Mouse (Mus musculus): ENCODE data around the gene Nfe2l1.

Nfe2l1 gene

DNA sequence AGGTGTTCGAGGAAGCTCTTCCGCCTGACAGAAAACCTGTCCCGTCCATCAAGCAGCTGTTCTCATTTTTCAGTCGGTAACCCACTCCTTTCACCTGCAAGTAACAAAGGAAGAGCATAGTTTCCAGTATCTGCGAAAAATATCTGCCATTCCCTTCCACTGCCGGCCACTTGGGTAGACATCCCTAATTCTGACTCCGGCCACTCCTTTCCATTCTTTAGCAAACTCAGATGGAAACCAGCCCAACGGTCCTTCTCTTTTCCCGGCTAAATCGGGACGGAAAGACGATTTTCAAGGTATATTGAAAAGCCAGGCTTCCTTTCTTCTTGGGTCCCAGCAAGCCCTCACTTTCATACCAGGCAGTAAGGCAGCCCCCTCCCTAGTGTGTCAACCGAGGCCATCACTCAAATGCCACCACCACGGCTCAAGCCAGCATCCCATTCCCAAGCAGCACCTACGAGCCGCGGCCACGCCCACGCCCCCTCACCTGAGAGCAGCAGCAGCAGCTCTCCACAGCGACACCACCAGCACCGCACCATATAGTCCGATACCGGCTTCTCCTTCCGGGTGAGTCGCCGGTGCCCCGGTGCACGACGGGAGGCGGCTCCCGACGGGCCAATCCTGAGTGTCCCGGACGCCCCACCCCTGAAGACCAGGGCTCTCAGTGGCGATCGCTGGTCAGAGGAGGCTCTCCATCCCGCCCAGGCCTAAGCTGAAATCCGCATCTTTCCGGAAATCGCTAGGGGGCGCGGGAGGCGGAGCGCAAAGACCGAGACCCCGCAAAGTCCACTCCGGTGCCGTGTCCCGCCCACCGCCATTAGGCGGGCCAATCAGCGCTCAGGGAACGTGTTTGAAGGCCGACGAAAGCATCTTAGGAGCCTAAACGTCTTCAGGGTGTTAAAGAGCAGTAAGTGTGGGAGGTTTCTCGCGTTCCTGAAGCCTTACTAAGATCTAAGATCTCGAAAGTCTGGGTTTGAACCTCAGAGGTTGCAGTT, 52.5 kb downstream of the Nfe2l1 start, which contains the start of gene Snx11:
TSS of gene Snx11 (minus strand) at position 592 of the 995 bp plus-strand sequence.
- DNase-seq = peak; percentile 99

GRCm38 (mm10) chr11:96776068-96776467, 53.7 kb downstream of the Nfe2l1 start:
- DNase-seq = no peak

DNA sequence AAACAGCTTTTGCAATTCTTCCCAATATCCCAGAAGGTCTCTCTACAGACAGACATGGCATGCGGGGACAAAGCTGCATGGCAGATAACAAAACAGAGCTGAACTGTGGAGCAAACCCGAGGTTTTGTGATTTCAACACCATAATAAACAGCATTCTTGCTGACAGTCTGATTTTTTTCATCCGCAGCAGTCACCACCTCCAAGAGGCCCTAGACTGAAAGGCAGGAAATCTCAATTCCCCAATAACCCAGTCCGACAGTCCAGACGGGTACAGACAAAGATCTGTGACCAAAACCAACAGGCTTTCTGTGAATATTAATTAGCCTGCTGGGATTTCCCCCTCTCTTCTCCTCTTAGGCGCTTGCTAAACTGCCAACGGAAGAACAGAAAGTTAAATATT, 54.1 kb downstream of the Nfe2l1 start:
- DNase-seq = no peak

DNA sequence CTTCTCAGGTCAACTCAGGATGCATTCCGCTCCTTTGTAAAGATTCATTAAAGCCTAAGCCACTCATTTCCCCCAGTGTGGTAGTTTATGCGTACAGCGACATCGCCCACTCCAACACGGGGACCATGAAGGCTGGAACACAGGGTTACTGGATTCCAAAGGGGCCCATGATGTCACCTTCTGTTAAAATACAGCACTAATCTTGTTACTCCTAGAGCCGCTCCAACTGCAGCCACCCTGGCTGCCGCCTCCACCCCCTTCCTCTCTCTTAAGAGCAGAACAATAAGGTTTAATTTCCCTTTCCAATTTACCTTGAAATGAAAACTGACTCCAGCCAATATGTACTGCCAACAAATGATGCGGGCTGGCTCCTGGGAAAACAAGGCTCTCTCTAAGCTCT, 54.7 kb downstream of the Nfe2l1 start:
- no peak for DNase-seq

GRCm38 (mm10) chr11:96774536-96774935, 55.2 kb downstream of the Nfe2l1 start:
- DNase-seq = no peak

DNA sequence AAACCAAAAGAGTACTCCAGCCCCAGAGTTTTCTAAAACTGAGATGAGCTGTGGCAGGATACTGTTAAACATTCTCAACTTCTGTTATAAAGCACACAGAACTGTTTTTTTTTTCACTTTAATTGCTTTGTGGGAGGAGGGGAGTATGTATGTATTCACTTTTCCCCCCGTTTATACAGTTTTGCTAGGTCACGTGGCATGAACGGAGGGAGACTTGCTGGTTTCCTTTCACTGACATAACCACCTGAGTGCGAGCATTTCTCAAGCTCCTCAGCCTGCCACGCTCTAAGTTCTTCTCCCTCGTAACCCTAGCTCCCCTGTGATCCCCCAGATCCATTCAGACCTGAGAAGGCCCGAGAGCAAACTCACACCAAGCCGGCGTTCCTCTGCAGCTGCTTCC, 57.4 kb downstream of the Nfe2l1 start:
- no peak for DNase-seq

DNA sequence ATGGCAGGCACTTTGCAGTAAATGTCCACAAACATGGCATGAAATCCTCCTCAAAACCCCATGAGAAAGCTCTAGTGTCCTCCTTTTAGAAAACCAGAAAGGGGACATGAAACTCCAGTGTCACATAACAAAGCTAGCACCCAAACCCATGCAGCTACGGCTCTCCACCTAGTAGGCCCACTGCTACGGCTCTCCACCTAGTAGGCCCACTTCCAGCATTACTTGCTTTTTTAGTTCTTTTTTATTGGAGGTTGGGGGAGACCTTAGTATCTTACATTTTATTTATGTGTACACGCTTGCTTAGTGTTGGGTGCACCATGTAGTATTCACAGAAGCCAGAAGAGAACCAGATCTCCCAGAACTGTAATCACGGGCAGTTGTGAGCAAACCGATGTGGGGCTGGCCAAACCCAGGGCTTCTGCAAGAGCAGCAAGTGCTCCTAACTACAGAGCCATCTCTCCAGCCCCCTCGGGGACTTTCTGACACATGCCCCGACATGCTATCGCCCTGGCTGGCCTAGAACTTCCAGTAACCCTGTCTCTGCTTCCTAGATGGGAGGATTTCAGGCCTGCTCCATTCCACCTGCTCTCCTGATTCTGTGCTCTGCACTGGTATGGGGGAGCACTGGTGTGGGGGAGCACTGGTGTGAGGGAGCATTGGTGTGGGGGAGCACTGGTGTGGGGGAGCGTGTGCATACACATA, 58.3 kb downstream of the Nfe2l1 start:
- no peak for DNase-seq

DNA sequence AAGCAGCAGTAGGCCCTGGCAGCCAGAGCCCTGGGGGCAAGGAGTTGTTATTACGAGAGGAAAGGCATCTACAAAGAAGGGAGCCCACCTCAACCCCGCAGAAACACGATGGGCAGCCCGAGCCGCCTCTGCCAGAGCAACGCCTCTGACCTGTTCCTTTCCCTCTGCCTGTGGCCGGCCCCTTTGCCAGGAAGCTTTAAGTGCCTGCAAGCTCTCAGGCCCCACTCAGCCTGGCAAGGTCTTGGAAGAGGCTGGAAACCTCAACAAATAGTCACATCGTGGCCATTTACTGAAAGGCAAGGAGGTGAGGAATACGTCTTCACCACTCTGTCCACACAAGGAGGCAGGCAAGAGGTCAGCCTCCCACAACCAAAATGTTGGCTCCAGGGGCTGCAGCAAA, 61.5 kb downstream of the Nfe2l1 start:
- DNase-seq = no peak

Data from retina, postnatal 1 day (tissue).